Mouse (Mus musculus) ES-E14 (cell line): ENCODE measurements around the gene Col4a1.

Source experiments
- HCFC1 ChIP-seq: IDR thresholded peaks from 2 replicates; pipeline ENCODE4 v1.6.1; 2012; ENCODE audit warnings: low read length, inconsistent platforms, borderline replicate concordance; ENCODE audit not compliant: insufficient read depth
- ZC3H11A ChIP-seq: IDR thresholded peaks from 2 replicates; pipeline ENCODE4 v1.6.1; 2012; ENCODE audit warnings: low read depth, mild to moderate bottlenecking, inconsistent platforms, low read length, borderline replicate concordance

DNA sequence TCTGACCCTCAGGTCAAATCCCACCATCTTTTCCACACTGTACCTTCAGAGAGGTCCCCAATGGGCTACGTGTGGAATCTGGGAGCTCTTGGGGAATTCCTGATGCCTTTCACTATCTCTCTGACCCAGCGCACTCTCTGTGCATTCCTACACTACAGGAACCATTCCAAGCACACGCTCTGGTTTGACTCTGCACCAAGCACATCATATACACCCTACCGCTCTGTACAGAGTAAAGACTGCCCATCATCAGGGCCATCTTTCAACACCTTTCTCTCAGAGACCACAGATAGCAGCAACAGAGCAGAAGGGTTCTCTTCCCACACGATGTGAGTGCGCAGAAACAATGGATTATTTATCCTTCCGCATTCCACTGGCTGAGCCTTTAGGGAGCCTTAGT, 38.2 kb downstream of the Col4a1 start:
- TF ChIP-seq HCFC1 (no peak), ZC3H11A (no peak)
